Mouse (Mus musculus) lung, adult 2 months (tissue): Measurements from ENCODE around the gene Rps3.

ENCODE experiments used
- CTCF ChIP-seq: fragments of 200-500 bp; IDR thresholded peaks from 2 replicates; pipeline ENCODE4 v1.5.1; 2011; ENCODE audit warnings: mild to moderate bottlenecking, low read length, control low read depth; ENCODE audit not compliant: insufficient read depth
- POLR2A ChIP-seq: fragments of 200-500 bp; IDR thresholded peaks from 2 replicates; pipeline ENCODE4 v1.6.1; 2011; ENCODE audit warnings: low read depth, mild to moderate bottlenecking, control low read depth, low read length, borderline replicate concordance; ENCODE audit errors: extremely low read depth

- TF ChIP-seq CTCF (no peak), POLR2A (no peak)
Measured at GRCm38 (mm10) chr7:99459888-99460652, 23.5 kb downstream of the Rps3 start.
